Mouse (Mus musculus): ENCODE data around the gene Gm20823. TPM values are rescaled to one million over a fixed set of nuclear protein-coding genes. Genes with fewer than 3 reads are reported as not detected.
"Not testable (repeated sequence)": the region's sequence is repeated elsewhere in the genome, so short reads cannot be mapped to it uniquely, and the experiment has no call there.

Gene Gm20823
- not detected in 2 replicates for polyA plus RNA-seq (2016; fragmentation: Nextera tagmentation; extraction: Ambion mirVana)

GRCm38 (mm10) chrY:62464745-62465144 lies at the start of gene Gm20823:
Gm20823 (minus strand) TSS chrY:62464845.
- H3K27ac ChIP-seq; H3K4me3 ChIP-seq; H3K27me3 ChIP-seq (ENCODE audit: poor library complexity, severe bottlenecking); H3K9me3 ChIP-seq; H3K4me1 ChIP-seq; H3K36me3 ChIP-seq (replicated peaks); DNase-seq (ENCODE audit: extremely low spot score, low spot score): not testable (repeated sequence)
- no CpG with 5 or more reads among the region's 4 CpGs for WGBS
